Mouse (Mus musculus): Measurements from ENCODE around the gene Ppm1a. TPM values are rescaled to one million over a fixed set of nuclear protein-coding genes. Genes with fewer than 3 reads are reported as not detected.

Gene Ppm1a
- polyA plus RNA-seq, 1 experiment from 2014 or later, result 71.3 TPM

Other genes with a start within 250 kb of the Ppm1a start
- 16.5 and 18.1 TPM in 2 replicates for gene Pcnx4, start 221.1 kb upstream of the Ppm1a start, polyA plus RNA-seq (2014; fragmentation: Nextera tagmentation; extraction: Ambion mirVana)
- not detected in 2 replicates for gene Gm4756, start 107.8 kb upstream of the Ppm1a start, polyA plus RNA-seq (2014; fragmentation: Nextera tagmentation; extraction: Ambion mirVana)
- 7.6 and 7.7 TPM in 2 replicates for gene Dhrs7, start 92.5 kb upstream of the Ppm1a start, polyA plus RNA-seq (2014; fragmentation: Nextera tagmentation; extraction: Ambion mirVana)
- not detected in 2 replicates for gene Six6, start 182.4 kb downstream of the Ppm1a start, polyA plus RNA-seq (2014; fragmentation: Nextera tagmentation; extraction: Ambion mirVana)
- gene 4930447C04Rik, start 183.3 kb downstream of the Ppm1a start, polyA plus RNA-seq (2014; fragmentation: Nextera tagmentation; extraction: Ambion mirVana), result 1.9 and 2.6 TPM in 2 replicates